Mouse (Mus musculus) hindbrain, embryonic 12.5 days (tissue): ENCODE measurements around the gene Apbb1ip. TPM values are rescaled to one million over a fixed set of nuclear protein-coding genes. Genes with fewer than 3 reads are reported as not detected.

Source experiments
- ATAC-seq: fragments of 200-750 bp; cut with Nextera tagmentation; 2 replicates; pipeline ENCODE4 v1.8.0; 2017; ENCODE audit warnings: moderate TSS enrichment; ENCODE audit not compliant: low FRiP score
- H3K27ac ChIP-seq: fragments of 300-500 bp; sonication (generic); 2 replicates; pipeline ENCODE4 v1.5.1; 2016; ENCODE audit warnings: mild to moderate bottlenecking
- H3K27me3 ChIP-seq: fragments of 300-500 bp; sonication (generic); 2 replicates; pipeline ENCODE4 v1.6.1; 2016; ENCODE audit warnings: mild to moderate bottlenecking
- H3K36me3 ChIP-seq: fragments of 300-500 bp; sonication (generic); 2 replicates; pipeline ENCODE4 v1.6.1; 2016; ENCODE audit warnings: mild to moderate bottlenecking
- H3K4me1 ChIP-seq: fragments of 300-500 bp; sonication (generic); 2 replicates; pipeline ENCODE4 v1.6.1; 2016
- H3K4me2 ChIP-seq: fragments of 300-500 bp; sonication (generic); replicated peaks from 2 replicates; pipeline ENCODE4 v1.6.1; 2016; ENCODE audit warnings: mild to moderate bottlenecking
- H3K4me3 ChIP-seq: fragments of 300-500 bp; sonication (generic); 2 replicates; pipeline ENCODE4 v1.5.1; 2016; ENCODE audit warnings: mild to moderate bottlenecking
- H3K9ac ChIP-seq: fragments of 300-500 bp; sonication (generic); 2 replicates; pipeline ENCODE4 v1.6.1; 2016; ENCODE audit warnings: mild to moderate bottlenecking, moderate library complexity
- H3K9me3 ChIP-seq: fragments of 300-500 bp; sonication (generic); replicated peaks from 2 replicates; pipeline ENCODE4 v1.6.1; 2016; ENCODE audit warnings: mild to moderate bottlenecking
- WGBS: fragments of 180-500 bp; shearing (Covaris S2); methylation state at CpG from one replicate; pipeline ENCODE4 v1.1.7; 2016; 5-methylcytosine and 5-hydroxymethylcytosine counted together
- polyA plus RNA-seq: library from polyadenylated mRNA; unstranded; fragments of >200 nt; fragmentation: Nextera tagmentation; extraction: Ambion mirVana; gene quantifications from 2 replicates; pipeline ENCODE4 v1.2.1, GENCODE M21; 2016

Apbb1ip gene
- 0.65 and 1.7 TPM in 2 replicates for polyA plus RNA-seq

DNA sequence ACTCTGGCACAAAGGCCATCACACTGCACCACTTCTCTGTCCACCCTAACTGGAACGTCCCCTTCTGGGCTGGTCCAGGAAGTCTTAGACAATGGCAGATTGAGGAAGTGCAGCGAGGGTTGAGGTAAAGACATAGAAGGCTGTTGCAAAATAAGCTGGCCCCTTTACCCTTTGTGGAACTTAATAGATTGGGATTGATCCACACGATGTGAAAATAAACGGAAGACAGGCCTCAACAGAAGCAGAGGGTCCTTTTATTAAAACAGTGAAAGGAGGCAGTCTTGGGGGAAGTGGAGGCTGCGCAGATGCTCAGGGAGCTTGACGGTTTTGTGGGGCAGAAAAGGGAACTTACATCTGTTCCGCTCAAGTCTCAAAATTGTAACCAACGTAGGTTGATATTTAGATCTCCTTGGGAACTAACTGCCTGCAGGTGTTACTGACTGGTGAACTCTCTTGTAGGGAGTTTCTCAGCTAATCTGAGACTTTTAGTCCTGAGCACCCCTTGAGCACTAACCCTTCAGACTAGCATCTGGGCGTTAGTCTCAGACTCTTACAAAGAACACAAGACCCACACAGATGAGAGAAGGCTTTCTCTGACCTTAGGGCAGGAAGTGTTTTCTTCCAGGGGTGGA lies at the start of gene Apbb1ip:
TSS of gene Apbb1ip (plus strand) at position 546 of the 632 bp plus-strand sequence.
- Histone ChIP-seq H3K4me2 (peak within 1 kb of the TSS; percentile 90), H3K4me1 (peaks cover 10% of the 10 kb centered on the region), H3K36me3 (no peaks in the 10 kb centered on the region), H3K27me3 (peaks cover 21% of the 10 kb centered on the region), H3K27ac (no peak within 1 kb of the TSS), H3K9ac (peak within 1 kb of the TSS; percentile 61), H3K9me3 (no peaks in the 10 kb centered on the region), H3K4me3 (peak within 1 kb of the TSS; percentile 43)
- 23% methylated on average over 9 of the region's 9 CpGs for WGBS
- peak; percentile 26; the same call in 1 of the 2 replicates for ATAC-seq

DNA sequence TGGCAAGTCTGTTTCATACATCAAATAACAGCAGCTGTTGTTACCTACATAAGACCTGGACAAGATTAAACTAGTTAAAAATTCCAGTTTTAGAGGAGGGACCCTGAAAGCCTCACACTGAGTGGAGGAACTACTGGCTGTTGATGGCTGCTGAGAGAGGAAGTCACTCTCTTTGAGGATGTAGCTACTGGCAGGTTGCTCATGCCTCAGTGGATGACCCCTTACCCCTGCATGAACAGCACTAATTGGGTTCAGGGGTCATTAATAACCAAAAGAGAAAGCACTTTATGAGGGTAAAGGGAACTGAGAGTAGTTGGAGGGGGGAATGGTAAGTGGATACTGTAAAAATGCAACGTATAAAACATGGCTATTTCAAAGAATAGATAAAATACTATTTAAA lies 46.8 kb upstream of the Apbb1ip start:
- Histone ChIP-seq H3K9ac (no peak overlapping the region), H3K4me2 (no peak overlapping the region), H3K4me1 (no peaks in the 10 kb centered on the region), H3K36me3 (no peaks in the 10 kb centered on the region), H3K27me3 (no peaks in the 10 kb centered on the region), H3K27ac (no peak overlapping the region), H3K9me3 (no peaks in the 10 kb centered on the region), H3K4me3 (no peak overlapping the region)
- 73% methylated on average over 1 of the region's 1 CpGs for WGBS
- ATAC-seq: no peak

DNA sequence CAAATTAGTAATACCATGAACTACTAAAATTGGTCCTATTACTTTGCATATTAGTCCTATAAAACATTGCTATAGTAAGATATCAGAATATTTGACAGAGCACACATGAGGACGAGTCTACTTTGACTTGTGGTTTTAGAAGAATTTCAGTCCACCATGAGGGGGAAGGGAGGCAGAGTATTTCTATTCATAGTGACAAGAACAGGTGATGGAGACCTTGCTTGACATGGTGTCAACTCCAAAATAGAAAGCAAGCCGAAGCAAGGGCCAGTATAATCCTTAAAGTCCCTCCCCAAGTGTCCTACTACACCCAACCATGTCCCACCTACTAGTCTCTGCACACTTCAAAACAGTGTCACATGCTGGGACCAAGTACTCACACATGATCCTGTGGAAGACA lies 37.8 kb upstream of the Apbb1ip start:
- H3K27me3 ChIP-seq: no peaks in the 10 kb centered on the region
- no peaks in the 10 kb centered on the region for H3K4me1 ChIP-seq
- 82% methylated on average over 2 of the region's 2 CpGs for WGBS
- no peak overlapping the region for H3K4me2 ChIP-seq
- H3K36me3 ChIP-seq: no peaks in the 10 kb centered on the region
- no peak overlapping the region for H3K4me3 ChIP-seq
- H3K9ac ChIP-seq: no peak overlapping the region
- ATAC-seq: no peak
- H3K9me3 ChIP-seq: no peaks in the 10 kb centered on the region; the same call in 1 of the 2 replicates
- H3K27ac ChIP-seq: no peak overlapping the region

DNA sequence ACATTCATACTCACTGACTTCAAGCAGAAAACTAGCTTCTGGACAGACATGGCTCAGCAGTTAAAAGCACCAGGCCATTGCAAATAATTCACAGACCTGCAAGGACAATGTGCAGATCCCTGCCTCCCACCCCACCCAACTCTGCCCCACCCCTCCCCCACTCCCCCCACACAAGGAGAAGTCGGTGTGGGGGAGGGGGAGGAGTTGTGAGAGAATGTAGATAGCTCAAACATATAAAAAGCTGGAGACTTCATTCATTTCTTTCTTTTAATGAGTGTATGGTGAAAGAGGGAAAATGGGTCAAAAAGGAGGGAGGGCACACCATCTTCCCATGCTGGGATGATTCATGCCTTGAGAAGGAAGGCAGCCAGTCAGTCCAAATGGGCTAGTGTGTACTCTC lies 34.5 kb upstream of the Apbb1ip start:
- Histone ChIP-seq H3K4me3 (no peak overlapping the region), H3K4me2 (no peak overlapping the region), H3K36me3 (no peaks in the 10 kb centered on the region), H3K9me3 (no peaks in the 10 kb centered on the region; the same call in 1 of the 2 replicates), H3K9ac (no peak overlapping the region), H3K4me1 (no peaks in the 10 kb centered on the region), H3K27ac (no peak overlapping the region), H3K27me3 (no peaks in the 10 kb centered on the region)
- WGBS: 54% methylated on average over 1 of the region's 1 CpGs
- ATAC-seq: no peak

DNA sequence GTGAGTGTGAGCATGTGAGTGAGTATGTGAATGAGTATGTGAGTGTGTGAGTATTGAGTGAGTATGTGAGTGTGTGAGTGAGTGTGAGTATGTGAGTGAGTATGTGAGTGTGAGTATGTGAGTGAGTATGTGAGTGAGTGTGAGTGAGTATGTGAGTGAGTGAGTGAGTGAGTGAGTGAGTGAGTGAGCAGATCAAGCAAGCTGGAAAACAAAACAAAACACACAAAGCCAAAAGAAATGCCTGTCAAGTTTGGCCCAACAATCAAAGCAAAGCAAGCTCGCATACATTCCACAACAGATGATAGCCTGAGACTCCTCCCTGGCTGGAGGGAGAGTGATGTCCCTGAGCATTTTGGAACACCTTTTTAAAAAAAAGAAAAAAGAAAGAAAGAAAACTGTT lies 33.5 kb upstream of the Apbb1ip start:
- no peak overlapping the region for H3K4me3 ChIP-seq
- H3K9me3 ChIP-seq: no peaks in the 10 kb centered on the region; the same call in 1 of the 2 replicates
- no peak overlapping the region for H3K27ac ChIP-seq
- 80% methylated on average over 1 of the region's 1 CpGs for WGBS
- no peak overlapping the region for H3K4me2 ChIP-seq
- no peaks in the 10 kb centered on the region for H3K36me3 ChIP-seq
- ATAC-seq: no peak
- no peak overlapping the region for H3K9ac ChIP-seq
- H3K4me1 ChIP-seq: no peaks in the 10 kb centered on the region
- H3K27me3 ChIP-seq: no peaks in the 10 kb centered on the region

DNA sequence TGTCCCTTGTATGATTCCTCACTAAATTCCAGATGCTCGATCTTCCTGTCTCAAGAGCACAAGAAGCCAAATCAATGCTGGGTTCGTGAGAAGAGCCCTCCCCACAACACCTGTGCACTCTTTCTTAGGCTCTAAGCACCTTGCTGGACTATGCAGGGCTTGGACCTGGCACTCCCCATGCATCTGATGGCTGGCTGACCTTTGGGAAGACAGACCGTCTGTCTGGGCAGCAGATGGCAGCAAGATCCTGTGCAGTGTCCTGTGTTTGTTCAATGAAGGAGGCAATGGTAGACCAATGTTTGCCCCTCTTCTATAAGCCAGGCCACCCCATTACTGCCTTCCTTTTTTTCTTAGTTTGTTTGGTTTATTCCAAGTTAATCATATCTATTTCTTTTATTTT lies 32.7 kb upstream of the Apbb1ip start:
- WGBS: 65% methylated on average over 3 of the region's 3 CpGs
- Histone ChIP-seq H3K4me2 (no peak overlapping the region), H3K4me3 (no peak overlapping the region), H3K4me1 (no peaks in the 10 kb centered on the region), H3K27ac (no peak overlapping the region), H3K27me3 (no peaks in the 10 kb centered on the region), H3K9ac (no peak overlapping the region), H3K9me3 (no peaks in the 10 kb centered on the region; the same call in 1 of the 2 replicates), H3K36me3 (no peaks in the 10 kb centered on the region)
- no peak for ATAC-seq

DNA sequence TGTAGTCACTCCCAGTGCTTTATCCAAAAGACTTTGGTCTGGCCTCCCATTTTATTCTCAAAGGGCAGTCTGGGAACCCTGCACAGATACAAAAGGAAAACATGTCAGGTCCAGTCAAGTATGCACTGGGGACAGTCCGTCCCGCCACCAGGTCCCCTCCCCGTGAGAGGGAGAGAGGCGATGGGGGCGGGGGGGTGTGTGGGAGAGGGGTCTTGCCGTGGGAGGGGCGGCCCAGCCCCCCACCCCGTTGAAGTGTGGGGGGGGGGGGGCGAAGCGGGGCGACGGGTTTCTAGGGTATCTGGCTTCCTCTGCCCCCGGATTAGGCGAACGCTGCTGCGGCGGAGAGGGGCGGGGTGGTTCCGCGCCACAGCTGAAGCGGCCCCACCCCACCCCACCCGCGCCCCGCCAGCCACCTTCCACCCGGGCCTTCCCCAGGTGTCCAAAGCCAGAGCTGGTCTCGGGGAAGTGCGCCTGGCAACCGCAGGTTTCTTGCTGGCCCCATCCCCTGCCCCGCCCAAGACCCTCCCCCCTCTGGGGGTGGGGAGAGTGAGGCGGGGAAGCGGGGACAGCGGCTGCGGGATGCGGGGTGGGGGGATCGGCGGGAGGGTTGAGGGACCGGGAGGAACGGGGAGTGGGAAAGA lies 29.7 kb upstream of the Apbb1ip start:
- Histone ChIP-seq H3K4me3 (no peak overlapping the region), H3K9ac (no peak overlapping the region), H3K27ac (no peak overlapping the region), H3K27me3 (no peaks in the 10 kb centered on the region), H3K36me3 (no peaks in the 10 kb centered on the region), H3K9me3 (no peaks in the 10 kb centered on the region; the same call in 1 of the 2 replicates), H3K4me2 (no peak overlapping the region), H3K4me1 (no peaks in the 10 kb centered on the region)
- no peak for ATAC-seq
- 2% methylated on average over 26 of the region's 38 CpGs for WGBS

DNA sequence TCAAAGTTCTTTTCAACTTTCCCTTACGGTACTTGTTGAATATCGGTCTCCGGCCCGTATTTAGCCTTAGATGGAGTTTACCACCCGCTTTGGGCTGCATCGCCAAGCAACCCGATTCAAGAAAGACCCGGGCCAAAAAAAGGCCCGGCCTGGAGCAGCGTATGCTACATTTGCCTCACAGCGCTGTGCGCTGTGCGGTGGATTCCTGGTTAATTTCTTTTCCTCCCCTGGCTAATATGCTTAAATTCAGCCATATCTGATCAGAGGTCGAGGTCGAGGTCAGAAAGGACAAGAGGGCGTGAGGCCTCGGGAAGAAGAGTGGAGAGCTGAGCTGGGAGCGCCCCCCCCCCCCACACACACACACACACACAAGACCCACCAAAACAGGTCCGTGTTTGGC lies 29.0 kb upstream of the Apbb1ip start:
- no peak overlapping the region for H3K9ac ChIP-seq
- 3% methylated on average over 18 of the region's 19 CpGs for WGBS
- no peaks in the 10 kb centered on the region for H3K27me3 ChIP-seq
- no peak overlapping the region for H3K27ac ChIP-seq
- no peaks in the 10 kb centered on the region for H3K9me3 ChIP-seq
- H3K4me1 ChIP-seq: no peaks in the 10 kb centered on the region
- no peak for ATAC-seq
- H3K36me3 ChIP-seq: no peaks in the 10 kb centered on the region
- H3K4me3 ChIP-seq: no peak overlapping the region
- H3K4me2 ChIP-seq: no peak overlapping the region

DNA sequence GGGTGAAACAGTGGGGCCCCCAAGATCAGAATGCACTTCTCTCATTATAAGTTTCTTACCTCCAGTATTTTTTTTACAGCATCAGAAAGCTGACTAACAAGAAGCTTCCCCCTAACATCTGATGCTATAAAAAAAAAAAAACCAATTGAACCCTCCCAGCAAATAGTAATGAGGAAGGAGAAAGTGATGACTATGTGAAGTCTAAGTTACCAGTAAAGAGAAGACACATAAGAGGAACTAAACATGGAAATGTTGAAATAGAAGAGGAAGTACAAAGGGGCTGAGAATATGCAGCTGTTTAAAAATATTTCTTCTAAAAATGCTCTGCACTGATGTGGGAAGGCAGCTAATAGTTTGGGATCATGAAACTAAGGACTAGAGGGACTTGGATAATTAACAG lies 27.1 kb upstream of the Apbb1ip start:
- Histone ChIP-seq H3K9ac (no peak overlapping the region), H3K4me1 (no peaks in the 10 kb centered on the region), H3K27ac (no peak overlapping the region), H3K9me3 (no peaks in the 10 kb centered on the region), H3K27me3 (no peaks in the 10 kb centered on the region), H3K4me3 (no peak overlapping the region), H3K36me3 (no peaks in the 10 kb centered on the region), H3K4me2 (no peak overlapping the region)
- ATAC-seq: no peak

DNA sequence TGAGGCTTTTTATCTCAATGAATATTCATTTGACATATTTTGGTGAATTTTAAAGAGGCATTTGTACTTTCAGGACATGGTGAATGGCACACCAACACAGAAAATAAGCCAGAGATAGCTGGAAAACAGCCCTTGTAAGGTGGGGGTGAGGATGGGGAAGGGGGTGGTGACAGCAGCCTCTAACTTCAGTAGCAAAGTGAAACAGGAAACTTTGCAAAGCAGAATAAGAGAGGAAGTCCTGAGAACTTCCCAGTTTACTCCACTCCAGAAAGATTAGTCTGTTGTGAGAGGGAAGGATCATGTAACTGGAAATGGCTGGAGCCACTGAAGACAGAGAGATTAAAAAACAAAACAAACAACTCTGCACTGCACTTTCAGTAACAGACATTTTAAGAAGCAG lies 26.0 kb upstream of the Apbb1ip start:
- H3K9me3 ChIP-seq: no peaks in the 10 kb centered on the region
- no peak overlapping the region for H3K4me2 ChIP-seq
- no peaks in the 10 kb centered on the region for H3K4me1 ChIP-seq
- H3K27ac ChIP-seq: no peak overlapping the region
- H3K9ac ChIP-seq: no peak overlapping the region
- no peak overlapping the region for H3K4me3 ChIP-seq
- ATAC-seq: no peak
- no peaks in the 10 kb centered on the region for H3K36me3 ChIP-seq
- no peaks in the 10 kb centered on the region for H3K27me3 ChIP-seq

DNA sequence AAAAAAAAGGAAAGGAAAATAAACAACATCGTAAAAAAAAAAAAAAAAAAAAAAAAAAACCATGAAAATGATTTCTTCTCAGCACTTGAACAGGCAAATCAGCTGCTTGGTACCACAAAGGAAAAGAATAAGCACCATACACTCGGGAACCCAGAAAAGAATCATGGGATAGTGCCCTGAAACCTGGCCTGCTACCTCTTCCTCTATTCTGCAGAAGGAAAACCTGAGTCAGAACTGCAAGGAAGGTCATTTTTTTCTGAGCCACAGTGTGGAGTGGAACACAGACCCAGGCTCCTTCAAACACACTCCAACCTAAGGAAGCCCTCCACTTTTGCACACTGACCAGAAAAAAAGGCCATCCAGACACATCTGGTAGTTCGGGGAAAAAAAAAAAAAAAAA lies 24.1 kb upstream of the Apbb1ip start:
- no peaks in the 10 kb centered on the region for H3K27me3 ChIP-seq
- no peaks in the 10 kb centered on the region for H3K36me3 ChIP-seq
- H3K9me3 ChIP-seq: no peaks in the 10 kb centered on the region
- no peaks in the 10 kb centered on the region for H3K4me1 ChIP-seq
- H3K9ac ChIP-seq: no peak overlapping the region
- H3K27ac ChIP-seq: no peak overlapping the region
- H3K4me3 ChIP-seq: no peak overlapping the region
- 82% methylated on average over 3 of the region's 3 CpGs for WGBS
- no peak for ATAC-seq
- no peak overlapping the region for H3K4me2 ChIP-seq

DNA sequence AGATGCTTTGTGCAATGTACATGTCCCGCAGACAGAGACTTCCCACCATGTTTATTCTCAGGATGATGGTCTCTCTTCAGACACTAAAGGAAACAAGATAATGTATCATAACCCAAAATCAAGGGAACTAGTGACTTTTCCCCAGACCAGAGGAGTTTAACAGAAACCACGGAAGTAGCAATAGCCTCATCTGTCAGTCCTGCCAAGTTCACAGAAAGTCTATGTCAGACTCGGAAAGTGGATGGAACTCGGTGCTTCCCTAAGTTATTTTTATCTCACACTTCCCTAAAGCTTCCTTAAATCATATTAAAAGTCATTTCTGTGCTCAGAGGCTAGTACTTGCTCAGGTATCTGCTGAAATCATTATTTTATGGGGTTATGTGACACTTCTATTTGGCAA lies 21.4 kb upstream of the Apbb1ip start:
- Histone ChIP-seq H3K9me3 (no peaks in the 10 kb centered on the region), H3K4me3 (no peak overlapping the region), H3K36me3 (no peaks in the 10 kb centered on the region), H3K27me3 (no peaks in the 10 kb centered on the region), H3K4me2 (no peak overlapping the region), H3K4me1 (no peaks in the 10 kb centered on the region), H3K27ac (no peak overlapping the region), H3K9ac (no peak overlapping the region)
- ATAC-seq: no peak
- WGBS: 88% methylated on average over 4 of the region's 4 CpGs

DNA sequence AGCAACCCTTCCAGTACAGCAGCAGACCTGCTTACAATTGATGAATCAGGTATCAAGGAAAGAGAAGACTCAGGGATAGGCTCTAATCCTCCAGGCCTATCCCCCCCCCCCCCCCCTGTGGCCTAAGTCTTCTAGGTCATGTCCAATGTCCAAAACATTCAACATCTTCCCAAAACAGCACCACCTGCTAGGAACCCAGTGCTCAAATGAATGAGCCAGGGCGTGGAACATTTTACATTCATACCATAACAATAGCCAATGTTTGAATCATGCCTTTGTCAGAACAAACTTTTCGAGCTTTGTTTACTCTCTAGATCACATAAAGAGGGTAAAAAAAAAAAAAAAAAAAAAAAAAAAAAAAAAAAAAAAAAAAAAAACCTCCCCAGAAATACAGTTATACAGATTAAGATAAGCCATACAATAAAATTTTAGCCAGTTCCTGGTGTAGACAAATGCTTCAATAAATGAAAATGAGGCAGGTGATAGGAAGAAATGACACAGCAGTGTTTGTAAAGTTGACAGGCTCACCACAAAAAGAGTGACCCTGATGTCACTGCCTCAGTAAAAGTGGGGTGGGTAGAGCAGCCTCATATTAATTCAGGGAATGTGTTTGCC lies 20.3 kb upstream of the Apbb1ip start:
- no peak overlapping the region for H3K27ac ChIP-seq
- WGBS: 69% methylated on average over 2 of the region's 2 CpGs
- H3K4me1 ChIP-seq: no peaks in the 10 kb centered on the region
- H3K9me3 ChIP-seq: no peaks in the 10 kb centered on the region
- no peak for ATAC-seq
- H3K36me3 ChIP-seq: no peaks in the 10 kb centered on the region
- H3K4me2 ChIP-seq: no peak overlapping the region
- H3K9ac ChIP-seq: no peak overlapping the region
- no peak overlapping the region for H3K4me3 ChIP-seq
- H3K27me3 ChIP-seq: no peaks in the 10 kb centered on the region
